Mouse (Mus musculus): ENCODE results near the gene Irf2bp1.

- TF ChIP-seq TAL1 (IDR thresholded peaks at IDR 0.05; ENCODE audit: low read length) (no peak), GATA1 (IDR thresholded peaks at IDR 0.05; ENCODE audit: low read length) (no peak)
These were observed 50.4 kb downstream of the Irf2bp1 start, which contains the start of gene Rsph6a for GRCm38 (mm10) chr7:19054047-19054776.
